Mouse (Mus musculus) adrenal gland, postnatal 4 days (tissue): Measurements from ENCODE around the gene Miox. TPM values are rescaled to one million over a fixed set of nuclear protein-coding genes. Genes with fewer than 3 reads are reported as not detected.

Experiments
- DNase-seq, 2 experiments: peaks; one replicate each; pipeline ENCODE4 v3.0.0; 2021 to 2022; ENCODE audit warnings: low spot score in 2 of 2, mixed read lengths in 2 of 2
- total RNA-seq, 2 experiments: library from RNA; stranded (reverse); gene quantifications; 2 replicates each; pipeline ENCODE4 v1.2.3; 2021

Miox gene
- total RNA-seq, 2 experiments from 2014 or later = 6.0 to 90.1 TPM

- no peak for DNase-seq
Observed at GRCm38 (mm10) chr15:89314511-89315189, 19.5 kb upstream of the Miox start.

- DNase-seq = peak; percentile 89 to 97
Observed at GRCm38 (mm10) chr15:89315190-89315731, 18.9 kb upstream of the Miox start, which contains the start of gene Sbf1. TSS of gene Sbf1 (minus strand) at chr15:89315311.

DNA sequence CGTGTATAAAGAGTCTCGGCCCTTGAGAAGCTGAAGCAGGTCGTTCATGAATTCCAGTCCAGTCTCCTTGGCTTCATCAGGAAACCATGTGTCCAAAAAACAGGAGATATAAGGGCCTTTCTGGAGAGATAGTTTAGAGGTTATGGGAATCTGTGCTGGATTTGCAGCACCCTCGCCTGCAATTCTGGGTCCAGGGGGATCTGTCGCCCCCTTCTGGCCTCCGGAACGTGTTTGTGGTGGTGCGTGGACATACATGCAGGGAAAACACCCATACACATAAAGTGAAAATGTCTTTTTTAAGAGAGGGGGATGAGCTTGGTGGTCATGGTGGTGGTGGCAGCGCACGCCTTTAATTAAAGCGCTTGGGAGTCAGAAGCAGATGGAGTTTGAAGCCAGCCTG, 18.1 kb upstream of the Miox start:
- DNase-seq = no peak

GRCm38 (mm10) chr15:89321264-89321663, 12.9 kb upstream of the Miox start:
- DNase-seq = no peak

DNA sequence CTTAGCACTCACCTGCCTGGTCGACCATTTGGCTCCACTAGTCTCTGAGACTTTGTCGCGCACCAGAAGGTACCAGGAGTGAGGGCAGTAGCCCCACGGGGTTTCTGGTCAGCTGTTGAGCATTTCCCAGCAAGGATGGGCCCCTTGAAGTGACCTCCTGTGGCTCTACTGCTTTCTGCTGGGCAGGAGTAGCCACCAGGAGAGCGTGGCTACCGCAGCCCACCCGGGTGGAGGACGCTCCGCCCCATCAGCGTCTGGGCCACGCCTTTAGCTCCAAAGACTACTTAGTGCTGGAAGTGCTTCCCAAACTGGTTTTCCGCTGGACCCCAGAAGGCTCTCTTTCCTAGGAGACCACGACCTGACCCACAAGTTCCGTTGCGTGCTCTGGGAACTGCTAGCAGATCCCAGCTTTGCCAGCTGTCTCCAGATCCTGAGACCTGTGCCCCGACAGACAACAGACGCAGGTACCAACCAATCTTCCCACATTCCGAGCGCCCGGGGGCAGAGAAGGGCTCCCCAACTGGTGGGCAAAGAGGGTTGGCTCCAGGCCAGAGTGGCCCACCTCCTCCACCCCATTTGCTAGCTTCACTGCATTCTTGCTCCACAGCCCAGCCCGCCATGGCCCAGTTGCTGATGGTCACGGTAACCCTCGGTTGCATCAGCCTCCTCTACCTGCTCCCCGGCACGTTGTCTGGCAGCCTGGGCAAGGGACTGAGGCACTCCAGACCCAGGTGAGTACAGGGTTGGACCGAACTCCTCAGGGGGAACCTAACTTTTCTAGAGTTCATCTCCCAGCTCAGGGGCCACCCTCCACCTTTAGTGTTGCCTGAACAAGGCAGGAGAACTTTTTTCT, 11.3 kb upstream of the Miox start, which contains the start of gene Adm2:
TSS of gene Adm2 (plus strand) at position 51 of the 853 bp plus-strand sequence.
- no peak for DNase-seq

DNA sequence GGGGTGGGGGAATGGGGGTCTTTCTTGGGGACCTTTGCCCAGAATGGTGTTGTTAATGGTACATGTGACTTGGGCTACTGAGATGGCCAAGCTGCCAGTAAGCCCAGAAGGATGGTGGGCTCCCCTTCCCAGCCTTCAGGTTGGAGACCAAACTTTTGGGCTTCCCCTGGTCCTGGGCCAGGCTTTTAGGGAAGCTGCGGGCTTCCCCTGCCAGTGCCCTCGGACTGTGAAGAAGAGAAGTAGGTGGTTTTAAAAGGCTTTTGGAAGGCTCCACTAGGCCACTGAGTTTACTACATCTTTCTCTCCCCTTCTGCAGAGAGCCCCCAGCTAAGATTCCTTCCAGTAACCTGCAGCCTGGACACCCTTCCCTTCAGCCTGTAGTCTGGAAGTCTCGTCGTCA, 10.5 kb upstream of the Miox start:
- DNase-seq = no peak

GRCm38 (mm10) chr15:89326441-89326840, 7.8 kb upstream of the Miox start:
- DNase-seq = no peak

- DNase-seq = no peak
Observed at GRCm38 (mm10) chr15:89334774-89335537, 758 bp downstream of the Miox start.

DNA sequence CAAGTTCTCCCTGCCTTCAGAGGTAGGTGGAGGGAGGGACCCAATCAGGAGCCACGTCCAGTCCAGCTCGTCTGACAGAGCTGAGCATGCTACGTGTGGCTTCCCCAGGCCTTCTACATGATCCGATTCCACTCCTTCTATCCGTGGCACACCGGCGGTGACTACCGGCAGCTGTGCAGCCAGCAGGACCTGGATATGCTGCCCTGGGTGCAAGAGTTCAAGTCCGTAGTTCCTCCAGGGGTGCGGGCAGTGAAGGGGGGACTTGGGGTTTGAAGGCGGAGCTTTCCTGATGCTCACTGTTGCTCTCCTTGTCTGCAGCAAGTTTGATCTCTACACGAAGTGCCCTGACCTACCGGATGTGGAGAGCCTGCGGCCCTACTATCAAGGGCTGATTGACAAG, 2.2 kb downstream of the Miox start:
- DNase-seq = no peak

GRCm38 (mm10) chr15:89339696-89340095, 5.5 kb downstream of the Miox start:
- DNase-seq = no peak

GRCm38 (mm10) chr15:89340136-89340535, 5.9 kb downstream of the Miox start:
- DNase-seq = no peak

GRCm38 (mm10) chr15:89341678-89342077, 7.5 kb downstream of the Miox start:
- no peak for DNase-seq

DNA sequence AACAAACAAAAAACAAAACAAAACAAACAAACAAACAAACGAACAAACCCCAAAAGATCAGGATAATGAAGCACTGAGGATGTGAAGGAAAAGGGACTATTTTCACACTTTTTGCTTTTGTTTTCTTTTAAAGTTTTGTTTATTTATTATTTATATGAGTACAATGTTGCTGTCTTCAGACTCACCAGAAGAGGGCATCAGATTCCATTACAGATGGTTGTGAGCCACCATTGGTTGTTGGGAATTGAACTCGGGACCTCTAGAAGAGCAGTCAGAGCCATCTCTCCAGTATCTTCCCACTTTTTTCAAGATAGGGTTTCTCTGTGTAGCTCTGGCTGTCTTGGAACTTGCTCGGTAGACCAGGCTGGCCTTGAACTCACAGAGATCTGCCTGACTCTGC, 9.1 kb downstream of the Miox start:
- DNase-seq = no peak

GRCm38 (mm10) chr15:89350447-89350846, 16.2 kb downstream of the Miox start:
- no peak for DNase-seq

DNA sequence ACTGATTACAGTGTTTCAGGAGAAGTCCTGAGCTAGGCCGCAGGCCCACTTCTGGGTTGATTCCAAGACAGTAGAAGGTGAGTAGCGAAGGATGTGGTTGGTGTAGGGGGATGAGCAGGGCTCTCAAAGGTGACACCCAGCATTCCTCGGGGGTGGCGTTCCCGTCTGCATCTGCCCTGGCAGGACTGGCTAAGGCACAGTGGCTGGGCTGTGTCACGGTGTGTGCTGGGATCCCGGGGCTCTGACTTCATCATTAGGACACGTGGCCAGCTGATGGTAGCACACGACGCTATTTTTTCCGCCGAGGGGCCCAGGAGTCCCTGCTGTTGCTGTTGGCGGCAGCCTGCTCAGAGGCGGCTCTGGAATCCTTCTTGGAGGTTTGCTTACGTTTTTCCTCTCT, 17.1 kb downstream of the Miox start:
- DNase-seq = no peak

- no peak for DNase-seq
Observed at GRCm38 (mm10) chr15:89352054-89352453, 17.9 kb downstream of the Miox start.

- DNase-seq = no peak
Observed at GRCm38 (mm10) chr15:89352795-89353194, 18.6 kb downstream of the Miox start.

DNA sequence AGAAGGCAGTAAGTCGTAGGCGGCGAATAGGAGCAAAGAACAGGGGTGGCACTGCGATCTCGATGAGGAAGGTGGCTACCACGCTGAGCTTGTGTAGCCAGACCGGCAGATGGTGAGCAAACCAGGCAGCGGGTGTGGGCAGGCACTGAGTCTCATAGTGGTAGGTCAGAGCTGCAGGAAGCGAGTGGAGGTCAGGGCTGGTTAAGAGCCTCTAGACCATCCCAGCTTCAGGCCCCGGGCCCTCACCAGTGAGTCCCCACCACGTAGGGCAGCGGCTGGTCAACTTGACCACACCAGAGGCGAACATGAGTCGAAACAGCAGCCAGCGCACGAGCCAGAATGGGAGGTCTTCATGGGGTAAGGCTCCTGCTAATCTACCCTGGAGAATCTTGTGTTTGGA, 19.6 kb downstream of the Miox start:
- DNase-seq = no peak

GRCm38 (mm10) chr15:89354455-89354854, 20.3 kb downstream of the Miox start:
- no peak for DNase-seq

DNA sequence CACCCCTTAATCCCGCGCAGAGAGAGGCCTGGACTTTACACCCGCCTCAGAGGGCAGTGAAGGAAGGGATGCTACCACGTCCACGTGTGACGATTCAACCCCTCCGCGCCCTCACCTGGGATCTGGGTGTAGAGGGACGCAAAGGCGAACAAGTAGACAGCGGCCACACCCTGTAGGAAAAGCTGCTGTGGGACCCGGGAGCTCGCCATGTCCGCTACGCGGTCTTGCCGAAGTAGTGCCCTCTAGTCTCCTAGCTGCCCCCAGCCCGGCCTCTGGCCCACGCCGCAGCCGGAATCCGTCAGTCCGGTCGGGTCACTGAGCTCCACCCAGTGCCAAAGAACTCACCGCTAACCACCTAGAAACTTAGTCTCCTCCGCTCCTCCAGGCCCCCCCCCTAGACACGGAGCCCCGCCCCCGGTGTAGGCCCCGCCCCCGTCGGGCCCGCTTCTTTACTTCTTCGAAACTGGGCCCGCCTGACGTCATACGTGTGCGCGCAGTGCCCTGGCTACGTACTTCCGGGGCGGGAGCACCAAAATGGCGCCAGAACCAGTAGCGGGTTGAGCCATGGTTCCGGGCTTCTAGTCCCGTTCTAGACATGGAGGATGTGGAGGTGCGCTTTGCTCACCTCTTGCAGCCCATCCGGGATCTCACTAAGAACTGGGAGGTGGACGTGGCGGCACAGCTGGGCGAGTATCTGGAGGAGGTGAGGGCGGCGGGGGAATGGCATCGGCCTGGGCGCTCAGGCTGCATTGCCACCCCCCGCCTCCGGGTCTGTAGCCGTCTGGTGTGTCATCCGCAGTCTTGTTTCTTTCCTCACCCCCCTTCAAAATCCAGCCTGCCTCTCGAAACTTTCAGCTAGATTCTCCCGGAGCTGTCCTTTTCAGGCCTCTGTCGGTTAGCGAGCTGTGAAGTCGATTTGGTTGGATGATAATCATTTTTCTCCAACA, 21.3 kb downstream of the Miox start, which contains the start of the genes Lmf2 and Ncaph2:
TSS of gene Lmf2 (minus strand) at position 419 of the 947 bp plus-strand sequence.
TSS of gene Ncaph2 (plus strand) at position 479 of the 947 bp plus-strand sequence.
- DNase-seq = peak; percentile 89 to 95
